Mouse (Mus musculus) kidney, adult 10 weeks (tissue): ENCODE measurements around the gene Pnp. TPM values are rescaled to one million over a fixed set of nuclear protein-coding genes. Genes with fewer than 3 reads are reported as not detected.

ENCODE experiments used
- polyA plus RNA-seq: library from polyadenylated mRNA; stranded (reverse); fragments of 350-450 nt; fragmentation: Illumina TruSeq; extraction: RNeasy Lipid Tissue Mini Kit (QIAGEN cat#74804); gene quantifications from one replicate; pipeline ENCODE4 v1.2.3, GENCODE M21; 2014; ENCODE audit warnings: low read depth, low replicate concordance

Pnp gene
- 98.0 TPM for polyA plus RNA-seq

DNA sequence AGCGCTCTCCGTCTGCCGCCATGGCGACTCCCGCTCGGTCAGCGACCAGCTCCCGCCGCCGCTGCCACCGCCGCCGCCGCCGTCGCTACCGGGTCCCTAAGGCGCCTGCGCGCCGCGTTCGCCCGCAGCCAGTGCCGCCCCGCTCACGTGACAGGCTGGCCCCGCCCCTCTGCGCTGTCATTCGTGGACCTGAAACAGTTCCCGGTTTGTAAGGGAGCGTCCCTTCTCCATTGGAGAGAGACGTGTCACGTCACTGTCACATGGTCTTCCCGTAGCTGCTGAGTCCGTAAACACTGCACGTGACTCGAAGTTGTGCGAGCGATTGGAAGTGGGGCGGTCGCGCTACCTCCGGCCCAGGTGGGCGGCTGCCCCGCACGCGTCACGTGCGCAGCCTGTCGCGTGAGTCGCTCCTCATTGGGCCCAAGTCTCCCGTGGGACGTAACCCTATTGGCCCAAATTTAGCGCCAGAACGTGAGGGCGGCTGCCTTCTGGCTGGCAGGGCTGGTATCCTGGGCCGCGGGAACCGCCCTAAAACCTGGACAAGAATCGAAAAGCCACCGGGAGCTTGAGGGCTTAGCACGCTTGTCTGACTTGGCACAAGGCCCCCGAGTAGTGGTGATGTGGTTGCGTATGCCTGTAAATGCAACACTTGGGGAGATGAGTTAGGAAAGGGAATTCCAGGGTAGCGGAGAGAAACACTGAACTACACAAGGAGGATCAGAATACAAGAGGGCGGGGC lies at the start of gene Pnp, which contains the start of gene Pip4p1:
TSS of gene Pnp (plus strand) at position 329 of the 739 bp plus-strand sequence.
TSS of gene Pip4p1 (minus strand) at position 103 of the 739 bp plus-strand sequence.

DNA sequence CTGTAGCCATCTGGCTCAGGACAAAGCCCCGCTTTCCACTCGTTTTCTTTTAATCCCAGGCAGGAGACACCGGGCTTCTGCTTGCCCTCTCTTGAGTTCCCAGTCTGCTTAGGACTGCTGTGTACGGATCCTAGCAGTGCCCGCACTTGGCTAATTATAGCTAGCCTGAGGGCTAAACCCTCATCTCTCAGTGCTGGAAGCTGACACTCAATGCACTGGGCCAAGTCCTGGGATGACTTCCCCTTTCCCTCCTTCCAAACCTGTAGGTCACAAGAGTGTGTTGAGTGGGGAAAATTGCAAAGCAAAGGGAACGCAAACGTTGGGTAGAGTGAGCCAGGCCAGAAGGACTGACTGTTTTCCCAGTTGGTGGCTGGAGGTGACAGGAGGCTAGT lies 33.5 kb upstream of the Pnp start, which contains the start of gene Klhl33:
TSS of gene Klhl33 (minus strand) at position 134 of the 392 bp plus-strand sequence.

DNA sequence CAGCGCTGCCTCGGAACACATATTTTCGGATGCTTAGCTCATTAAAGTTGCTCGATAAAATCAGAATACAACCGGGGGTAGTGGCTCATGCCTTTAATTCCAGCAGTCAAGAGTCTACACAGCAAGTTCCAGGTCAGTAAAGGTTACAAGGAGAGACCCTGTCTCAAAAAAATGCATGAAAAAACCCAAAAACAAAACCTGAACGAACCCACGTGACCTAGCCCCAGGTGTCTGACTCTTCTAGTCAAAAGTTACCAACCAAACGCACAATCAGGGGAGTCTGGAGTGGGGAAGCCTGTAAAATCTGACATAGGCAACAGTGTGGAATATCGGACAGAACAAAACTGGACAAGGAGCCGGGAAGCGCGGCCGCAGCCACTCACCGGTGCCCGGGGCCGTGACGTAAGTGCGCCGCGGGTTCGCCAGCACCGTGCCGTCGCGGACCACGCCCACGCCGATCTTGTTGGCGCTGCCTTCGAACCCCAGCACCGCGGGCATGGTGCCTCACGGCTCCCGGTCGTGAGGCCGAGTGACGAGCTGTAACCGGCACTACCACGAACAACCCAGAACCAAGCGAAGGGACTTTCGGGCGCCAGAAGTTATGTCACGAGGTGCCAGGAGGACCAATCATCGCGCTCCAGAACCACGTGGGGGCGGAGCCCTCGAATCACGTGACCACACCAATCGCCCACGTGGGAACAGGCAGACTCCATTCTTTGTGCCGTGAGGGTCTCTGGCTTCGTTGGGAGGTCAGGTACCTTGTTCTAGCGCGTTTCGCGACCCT lies 6.4 kb upstream of the Pnp start, which contains the start of the genes Osgep and Apex1:
TSS of gene Osgep (minus strand) at position 613 of the 784 bp plus-strand sequence.
TSS of gene Apex1 (plus strand) at position 688 of the 784 bp plus-strand sequence.

DNA sequence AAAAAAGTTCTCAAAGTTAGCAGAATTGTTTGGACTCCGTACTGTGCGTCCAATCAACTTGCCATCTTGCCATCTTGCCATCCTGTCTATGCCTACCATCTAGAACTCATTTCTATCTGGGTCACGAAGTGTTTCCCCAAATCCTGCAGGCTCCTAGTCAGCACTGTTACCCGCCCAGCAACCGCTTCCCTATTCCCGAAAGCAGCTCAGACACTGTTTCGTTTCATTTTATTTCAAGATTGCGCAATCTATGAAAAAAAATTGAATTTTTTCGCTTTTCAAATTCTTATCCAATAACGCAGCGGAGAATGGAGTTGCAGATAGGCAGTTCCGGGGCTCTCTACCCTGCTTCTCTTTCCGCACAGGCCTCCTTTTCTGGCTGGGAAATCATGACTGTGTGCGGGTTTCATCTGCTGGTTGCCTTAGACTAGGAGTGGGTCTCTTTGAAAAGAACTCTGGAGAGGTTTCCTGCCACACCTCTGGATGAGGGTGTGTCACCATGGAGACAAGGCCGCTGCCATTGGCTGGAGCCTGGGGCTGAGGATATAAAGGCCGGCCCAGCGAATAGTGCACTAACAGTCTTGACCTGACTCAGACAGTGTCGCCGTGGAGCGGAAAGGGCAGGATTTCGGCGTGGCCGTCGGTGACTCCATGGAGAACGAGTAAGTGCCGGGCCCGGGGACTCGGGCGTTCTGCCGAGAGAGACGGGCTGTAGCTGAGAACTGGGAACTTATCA lies 13.2 kb downstream of the Pnp start, which contains the start of gene Gm49342:
TSS of gene Gm49342 (plus strand) at position 586 of the 736 bp plus-strand sequence.

DNA sequence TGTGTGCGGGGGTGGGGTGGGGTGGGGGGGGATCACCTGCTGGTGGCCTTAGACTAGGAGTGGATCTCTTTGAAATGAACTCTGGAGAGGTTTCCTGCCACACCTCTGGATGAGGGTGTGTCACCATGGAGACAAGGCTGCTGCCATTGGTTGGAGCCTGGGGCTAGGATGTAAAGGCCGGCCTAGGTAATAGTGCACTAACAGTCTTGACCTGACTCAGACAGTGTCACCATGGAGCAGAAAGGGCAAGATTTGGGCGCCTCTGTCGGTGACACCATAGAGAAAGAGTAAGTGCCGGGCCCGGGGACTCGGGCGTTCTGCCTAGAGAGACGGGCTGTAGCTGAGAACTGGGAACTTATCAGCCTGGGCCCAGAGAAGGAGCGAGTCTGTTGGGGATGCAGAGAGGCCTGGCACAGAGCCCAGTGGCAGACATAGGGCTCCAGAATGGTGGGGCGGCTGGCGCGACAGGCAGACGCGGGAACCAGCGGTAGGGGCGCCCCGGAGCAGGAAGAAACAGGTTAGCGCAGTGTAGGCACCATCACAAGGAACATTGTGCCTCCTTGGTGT lies 25.1 kb downstream of the Pnp start, which contains the start of gene Pnp2:
TSS of gene Pnp2 (plus strand) at position 51 of the 567 bp plus-strand sequence.

DNA sequence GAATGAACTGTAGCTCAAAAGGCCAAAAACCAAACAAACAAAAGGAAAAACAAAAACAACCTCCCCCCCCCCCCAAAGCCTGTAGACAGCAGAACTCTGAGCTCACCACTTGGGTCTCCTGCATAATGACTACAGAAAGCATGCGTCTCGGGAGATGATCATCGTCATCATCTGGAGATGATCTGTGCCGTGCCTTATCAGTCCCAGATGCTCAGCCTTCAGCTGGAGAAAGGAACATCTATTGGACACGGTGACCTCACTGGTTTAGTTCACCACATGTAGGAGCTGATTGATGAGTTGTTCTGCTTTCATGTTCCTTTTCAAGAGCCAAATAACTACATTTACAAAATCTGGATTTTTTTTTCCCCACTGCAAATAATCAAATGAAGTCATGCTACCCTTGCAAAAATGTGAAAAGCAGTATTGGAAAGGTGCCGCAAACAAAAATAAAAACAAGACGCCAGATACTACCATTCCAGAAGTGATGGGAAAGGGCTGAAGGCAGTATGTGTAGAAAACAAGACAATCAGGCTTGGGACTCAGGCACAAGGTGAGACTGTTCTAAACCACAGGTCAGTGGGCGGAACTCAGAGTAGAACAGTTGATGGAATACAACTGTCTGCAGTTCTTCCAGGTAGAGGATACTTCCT lies 76.4 kb downstream of the Pnp start, which contains the start of gene Rnase10:
TSS of gene Rnase10 (plus strand) at position 600 of the 650 bp plus-strand sequence.

Other genes starting within 250 kb of the Pnp start
- gene Olfr747, start 237.9 kb upstream of the Pnp start, polyA plus RNA-seq, result not detected
- gene Olfr748, start 223.7 kb upstream of the Pnp start, polyA plus RNA-seq, result not detected
- gene Olfr749, start 186.0 kb upstream of the Pnp start, polyA plus RNA-seq, result not detected
- 13.3 TPM for gene Ttc5, start 145.6 kb upstream of the Pnp start, polyA plus RNA-seq
- not detected for gene Ccnb1ip1, start 123.3 kb upstream of the Pnp start, polyA plus RNA-seq
- 28.9 TPM for gene Parp2, start 123.2 kb upstream of the Pnp start, polyA plus RNA-seq
- gene Tep1, start 60.5 kb upstream of the Pnp start, polyA plus RNA-seq, result 6.9 TPM
- gene Klhl33, start 33.6 kb upstream of the Pnp start, polyA plus RNA-seq, result 0.20 TPM
- 10.9 TPM for gene Osgep, start 6.2 kb upstream of the Pnp start, polyA plus RNA-seq
- 14.9 TPM for gene Apex1, start 6.1 kb upstream of the Pnp start, polyA plus RNA-seq
- gene Pip4p1, start 226 bp upstream of the Pnp start, polyA plus RNA-seq, result 18.7 TPM
- gene Gm49342, start 13.4 kb downstream of the Pnp start, polyA plus RNA-seq, result not detected
- not detected for gene Pnp2, start 24.9 kb downstream of the Pnp start, polyA plus RNA-seq
- gene Rnase10, start 76.7 kb downstream of the Pnp start, polyA plus RNA-seq, result not detected
- gene Rnase9, start 110.8 kb downstream of the Pnp start, polyA plus RNA-seq, result not detected
- not detected for gene Rnase11, start 119.1 kb downstream of the Pnp start, polyA plus RNA-seq
- not detected for gene Rnase12, start 126.6 kb downstream of the Pnp start, polyA plus RNA-seq
- gene Olfr750, start 143.4 kb downstream of the Pnp start, polyA plus RNA-seq, result not detected
- 36.1 TPM for gene Rnase4, start 160.0 kb downstream of the Pnp start, polyA plus RNA-seq
- 1.5 TPM for gene Ang, start 160.1 kb downstream of the Pnp start, polyA plus RNA-seq
- 4.6 TPM for gene Eddm3b, start 183.3 kb downstream of the Pnp start, polyA plus RNA-seq
- 4.2 TPM for gene Rnase6, start 192.8 kb downstream of the Pnp start, polyA plus RNA-seq
- gene Rnase1, start 215.7 kb downstream of the Pnp start, polyA plus RNA-seq, result not detected
- not detected for gene Rnase2b, start 231.2 kb downstream of the Pnp start, polyA plus RNA-seq